Mouse (Mus musculus): ENCODE measurements around the gene Macc1. TPM values are rescaled to one million over a fixed set of nuclear protein-coding genes. Genes with fewer than 3 reads are reported as not detected.

Gene Macc1
- polyA plus RNA-seq, 1 experiment from 2014 or later, result 0.02 TPM

DNA sequence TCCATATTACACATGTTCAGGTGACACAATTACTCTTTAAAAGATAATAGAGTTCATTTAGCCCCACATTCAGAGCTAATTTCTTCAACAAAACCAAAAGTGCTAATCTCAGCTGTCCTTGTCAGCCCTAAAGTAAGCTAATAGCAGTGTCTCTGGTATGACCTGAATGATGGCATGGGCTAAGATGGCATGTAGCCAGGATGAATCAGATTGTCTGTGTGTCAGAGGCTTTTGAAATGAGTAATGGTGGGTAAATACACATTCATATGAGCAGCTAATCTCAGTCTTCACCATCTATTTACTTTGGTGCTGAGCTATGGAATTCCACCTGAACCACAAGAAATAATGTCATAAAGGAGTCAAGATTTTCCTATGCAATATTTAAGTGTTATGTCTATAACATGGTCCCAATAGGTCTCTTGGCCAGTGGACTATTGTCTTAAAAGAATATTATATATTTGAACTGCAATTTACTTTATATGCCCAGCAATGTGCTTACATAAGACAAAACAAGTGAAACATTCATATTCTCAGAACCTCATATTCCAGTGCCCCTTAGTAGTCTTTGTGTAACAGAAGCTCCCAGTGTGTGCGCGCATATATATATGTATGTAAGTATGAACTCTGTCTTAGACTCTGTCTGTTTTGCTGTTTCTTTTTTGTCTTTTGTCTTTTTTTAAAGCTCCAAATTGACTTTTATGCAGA is 112.3 kb downstream of the Macc1 start:
- H3K4me2 ChIP-seq, result no peak overlapping the region
- no peak overlapping the region for H3K9ac ChIP-seq
- H3K9me3 ChIP-seq (replicated peaks), result no peaks in the 10 kb centered on the region
- H3K27me3 ChIP-seq, result no peaks in the 10 kb centered on the region
- ATAC-seq (ENCODE audit: insufficient read depth), result no peak
- H3K4me3 ChIP-seq (replicated peaks), result no peak overlapping the region
- H3K36me3 ChIP-seq (replicated peaks), result no peaks in the 10 kb centered on the region
- 82% methylated on average over 2 of the region's 2 CpGs for WGBS (ENCODE audit: insufficient replicate concordance)
- H3K27ac ChIP-seq (replicated peaks), result no peak overlapping the region
- peaks cover 3% of the 10 kb centered on the region; the same call in 1 of the 2 replicates for H3K4me1 ChIP-seq (replicated peaks)

- 45% methylated on average over 1 of the region's 1 CpGs for WGBS (ENCODE audit: insufficient replicate concordance)
- no peak for ATAC-seq (ENCODE audit: insufficient read depth)
- Histone ChIP-seq H3K27ac (replicated peaks) (no peak overlapping the region), H3K4me1 (replicated peaks) (peaks cover 3% of the 10 kb centered on the region; the same call in 1 of the 2 replicates), H3K4me2 (no peak overlapping the region), H3K36me3 (replicated peaks) (no peaks in the 10 kb centered on the region), H3K4me3 (replicated peaks) (no peak overlapping the region), H3K9me3 (replicated peaks) (no peaks in the 10 kb centered on the region), H3K9ac (no peak overlapping the region), H3K27me3 (no peaks in the 10 kb centered on the region)
Observed at GRCm38 (mm10) chr12:119426887-119427204, 112.8 kb downstream of the Macc1 start.

DNA sequence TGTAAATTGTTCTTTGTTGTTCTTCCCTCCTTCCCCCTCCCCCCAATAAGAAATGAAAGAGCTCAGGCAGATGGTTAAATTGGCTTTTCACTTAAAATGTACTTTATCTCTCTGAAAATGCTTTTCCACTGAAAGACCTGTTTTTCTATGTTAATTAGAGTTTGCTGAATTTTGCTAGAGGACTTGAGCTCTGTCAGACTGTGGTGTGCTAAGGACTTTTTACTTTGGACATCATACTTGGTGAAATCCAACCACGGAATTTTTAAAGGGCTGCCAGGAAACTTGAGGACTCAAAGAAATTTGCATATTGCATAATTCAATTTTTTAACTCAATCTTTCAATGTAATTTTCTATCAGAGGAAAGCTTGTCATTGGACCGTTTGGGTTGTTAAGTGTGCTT is 126.7 kb downstream of the Macc1 start:
- no peak overlapping the region for H3K4me3 ChIP-seq (replicated peaks)
- H3K27ac ChIP-seq (replicated peaks), result no peak overlapping the region
- H3K36me3 ChIP-seq (replicated peaks), result no peaks in the 10 kb centered on the region
- ATAC-seq (ENCODE audit: insufficient read depth), result no peak
- H3K27me3 ChIP-seq, result no peaks in the 10 kb centered on the region
- H3K9me3 ChIP-seq (replicated peaks), result no peaks in the 10 kb centered on the region
- no peak overlapping the region for H3K4me2 ChIP-seq
- WGBS (ENCODE audit: insufficient replicate concordance), result 48% methylated on average over 2 of the region's 2 CpGs
- H3K9ac ChIP-seq, result no peak overlapping the region
- no peaks in the 10 kb centered on the region for H3K4me1 ChIP-seq (replicated peaks)

- H3K4me2 ChIP-seq, result no peak overlapping the region
- H3K4me3 ChIP-seq (replicated peaks), result no peak overlapping the region
- WGBS (ENCODE audit: insufficient replicate concordance), result 63% methylated on average over 2 of the region's 2 CpGs
- H3K27me3 ChIP-seq, result no peaks in the 10 kb centered on the region
- no peaks in the 10 kb centered on the region for H3K4me1 ChIP-seq (replicated peaks)
- no peak overlapping the region for H3K9ac ChIP-seq
- no peak for ATAC-seq (ENCODE audit: insufficient read depth)
- H3K27ac ChIP-seq (replicated peaks), result no peak overlapping the region
- no peaks in the 10 kb centered on the region for H3K9me3 ChIP-seq (replicated peaks)
- H3K36me3 ChIP-seq (replicated peaks), result no peaks in the 10 kb centered on the region
Observed at GRCm38 (mm10) chr12:119450116-119450515, 136.0 kb downstream of the Macc1 start.

DNA sequence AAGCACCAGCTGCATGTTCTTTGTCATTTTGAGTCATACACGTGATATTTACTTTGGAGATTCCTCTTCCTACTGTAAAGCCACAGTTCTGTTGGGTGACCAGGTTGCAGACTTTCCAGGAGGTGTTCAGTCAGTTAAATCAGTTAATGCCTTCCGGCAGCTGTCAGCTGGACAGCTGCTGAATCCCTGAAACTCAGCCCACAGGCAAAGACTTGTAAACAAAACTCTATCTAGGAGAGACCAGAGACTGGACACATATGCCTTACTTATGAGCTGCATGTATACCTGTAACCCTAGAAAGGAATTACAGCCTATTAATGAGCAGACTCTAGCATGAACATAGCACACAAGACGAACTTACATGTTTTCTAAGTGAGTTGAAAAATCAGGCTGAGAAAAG is 137.2 kb downstream of the Macc1 start:
- Histone ChIP-seq H3K9me3 (replicated peaks) (no peaks in the 10 kb centered on the region), H3K9ac (no peak overlapping the region), H3K4me1 (replicated peaks) (no peaks in the 10 kb centered on the region), H3K27me3 (no peaks in the 10 kb centered on the region), H3K36me3 (replicated peaks) (no peaks in the 10 kb centered on the region), H3K4me2 (no peak overlapping the region), H3K27ac (replicated peaks) (no peak overlapping the region), H3K4me3 (replicated peaks) (no peak overlapping the region)
- 39% methylated on average over 3 of the region's 3 CpGs for WGBS (ENCODE audit: insufficient replicate concordance)
- ATAC-seq (ENCODE audit: insufficient read depth), result no peak

GRCm38 (mm10) chr12:119454076-119454475 is 140.0 kb downstream of the Macc1 start:
- Histone ChIP-seq H3K9me3 (replicated peaks) (no peaks in the 10 kb centered on the region), H3K27ac (replicated peaks) (no peak overlapping the region), H3K27me3 (no peaks in the 10 kb centered on the region), H3K4me2 (no peak overlapping the region), H3K9ac (no peak overlapping the region), H3K4me1 (replicated peaks) (no peaks in the 10 kb centered on the region), H3K36me3 (replicated peaks) (no peaks in the 10 kb centered on the region), H3K4me3 (replicated peaks) (no peak overlapping the region)
- no peak for ATAC-seq (ENCODE audit: insufficient read depth)
- 19% methylated on average over 1 of the region's 1 CpGs for WGBS (ENCODE audit: insufficient replicate concordance)

DNA sequence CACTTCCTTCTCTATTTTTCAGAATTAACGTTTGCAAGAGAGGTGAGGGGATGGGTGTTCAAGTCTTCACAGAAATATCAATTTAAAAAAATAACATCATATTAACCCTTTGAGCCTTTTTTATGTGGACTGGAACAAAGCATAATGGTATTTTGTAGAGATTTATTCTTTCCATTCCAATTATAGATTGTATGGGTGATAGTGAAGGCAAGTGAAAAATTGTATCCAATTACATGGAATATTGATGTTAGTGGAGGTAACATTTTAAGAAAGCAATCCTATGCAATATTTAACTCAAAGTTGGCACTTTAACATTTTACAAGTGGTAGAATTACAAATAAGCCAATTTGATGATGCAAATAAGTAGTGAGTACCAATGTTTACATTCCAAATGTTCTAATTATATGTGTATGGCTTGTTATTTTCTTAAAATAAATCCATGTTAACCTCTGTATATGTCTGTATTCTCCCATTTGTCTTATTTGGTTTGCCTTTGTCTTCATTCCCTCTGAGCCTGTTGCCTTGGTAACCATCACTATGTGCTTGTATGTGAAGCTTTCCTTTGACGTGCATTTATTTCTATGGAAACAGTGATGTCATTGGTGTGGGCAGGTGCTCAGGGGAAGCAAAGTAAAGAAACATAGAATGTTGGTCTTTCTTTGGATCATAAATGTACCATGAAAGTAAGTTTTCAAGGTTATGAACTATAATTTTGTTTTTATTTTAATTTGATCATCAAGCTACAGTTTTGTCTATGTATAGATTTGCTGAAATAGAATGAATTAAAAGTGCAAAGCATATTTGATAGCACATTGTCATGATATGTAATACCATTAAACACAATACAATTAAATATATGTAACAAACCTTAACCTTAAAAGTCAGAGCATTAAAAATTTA is 150.2 kb downstream of the Macc1 start:
- Histone ChIP-seq H3K9ac (no peak overlapping the region), H3K36me3 (replicated peaks) (no peaks in the 10 kb centered on the region), H3K9me3 (replicated peaks) (no peaks in the 10 kb centered on the region), H3K4me1 (replicated peaks) (no peaks in the 10 kb centered on the region), H3K27ac (replicated peaks) (no peak overlapping the region), H3K27me3 (no peaks in the 10 kb centered on the region), H3K4me2 (no peak overlapping the region), H3K4me3 (replicated peaks) (no peak overlapping the region)
- 31% methylated on average over 2 of the region's 2 CpGs for WGBS (ENCODE audit: insufficient replicate concordance)
- no peak for ATAC-seq (ENCODE audit: insufficient read depth)

DNA sequence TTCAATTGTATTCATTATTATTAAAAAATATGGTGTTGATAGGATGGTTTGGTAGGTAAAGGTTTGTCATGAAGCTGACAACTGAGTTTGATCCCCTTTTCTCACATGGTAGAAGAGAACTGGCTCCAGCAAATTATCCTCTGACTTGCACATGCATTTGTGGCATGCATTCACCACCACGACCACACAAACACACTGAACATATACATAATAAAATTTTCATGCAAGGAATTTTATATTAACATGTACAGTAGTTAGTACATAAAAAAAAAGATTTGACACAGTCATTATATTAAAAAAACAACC is 150.8 kb downstream of the Macc1 start:
- Histone ChIP-seq H3K9ac (no peak overlapping the region), H3K27ac (replicated peaks) (no peak overlapping the region), H3K4me1 (replicated peaks) (no peaks in the 10 kb centered on the region), H3K4me3 (replicated peaks) (no peak overlapping the region), H3K4me2 (no peak overlapping the region), H3K27me3 (no peaks in the 10 kb centered on the region), H3K9me3 (replicated peaks) (no peaks in the 10 kb centered on the region), H3K36me3 (replicated peaks) (no peaks in the 10 kb centered on the region)
- 32% methylated on average over 1 of the region's 1 CpGs for WGBS (ENCODE audit: insufficient replicate concordance)
- no peak for ATAC-seq (ENCODE audit: insufficient read depth)

- no peak overlapping the region for H3K4me3 ChIP-seq (replicated peaks)
- WGBS (ENCODE audit: insufficient replicate concordance), result 30% methylated on average over 1 of the region's 1 CpGs
- H3K4me1 ChIP-seq (replicated peaks), result no peaks in the 10 kb centered on the region
- no peak overlapping the region for H3K9ac ChIP-seq
- H3K36me3 ChIP-seq (replicated peaks), result no peaks in the 10 kb centered on the region
- H3K4me2 ChIP-seq, result no peak overlapping the region
- no peak for ATAC-seq (ENCODE audit: insufficient read depth)
- H3K27me3 ChIP-seq, result no peaks in the 10 kb centered on the region
- no peak overlapping the region for H3K27ac ChIP-seq (replicated peaks)
- H3K9me3 ChIP-seq (replicated peaks), result no peaks in the 10 kb centered on the region
Observed at GRCm38 (mm10) chr12:119467656-119468055, 153.6 kb downstream of the Macc1 start.

DNA sequence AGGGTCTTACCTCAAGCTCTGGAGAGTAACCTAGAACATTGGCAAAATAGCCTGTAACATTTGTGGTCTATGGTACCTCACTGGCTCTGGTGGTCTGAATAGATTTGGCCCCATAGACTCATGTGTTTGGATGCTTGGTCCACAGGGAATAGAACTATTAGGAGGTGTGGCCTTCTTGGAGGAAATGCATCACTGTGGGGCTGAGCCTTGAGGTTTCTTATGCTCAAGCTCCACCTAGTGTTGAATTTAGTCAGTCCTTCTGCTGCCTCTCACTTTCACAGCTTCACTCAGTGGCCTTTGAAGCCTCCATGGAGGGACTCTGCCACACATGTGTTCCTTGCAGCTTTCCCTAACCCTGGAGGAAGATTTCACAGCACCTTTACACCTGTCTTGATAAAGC is 156.2 kb downstream of the Macc1 start:
- Histone ChIP-seq H3K36me3 (replicated peaks) (no peaks in the 10 kb centered on the region), H3K27me3 (no peaks in the 10 kb centered on the region), H3K4me2 (no peak overlapping the region), H3K4me3 (replicated peaks) (no peak overlapping the region), H3K9ac (no peak overlapping the region), H3K4me1 (replicated peaks) (no peaks in the 10 kb centered on the region), H3K9me3 (replicated peaks) (no peaks in the 10 kb centered on the region), H3K27ac (replicated peaks) (no peak overlapping the region)
- no peak for ATAC-seq (ENCODE audit: insufficient read depth)

DNA sequence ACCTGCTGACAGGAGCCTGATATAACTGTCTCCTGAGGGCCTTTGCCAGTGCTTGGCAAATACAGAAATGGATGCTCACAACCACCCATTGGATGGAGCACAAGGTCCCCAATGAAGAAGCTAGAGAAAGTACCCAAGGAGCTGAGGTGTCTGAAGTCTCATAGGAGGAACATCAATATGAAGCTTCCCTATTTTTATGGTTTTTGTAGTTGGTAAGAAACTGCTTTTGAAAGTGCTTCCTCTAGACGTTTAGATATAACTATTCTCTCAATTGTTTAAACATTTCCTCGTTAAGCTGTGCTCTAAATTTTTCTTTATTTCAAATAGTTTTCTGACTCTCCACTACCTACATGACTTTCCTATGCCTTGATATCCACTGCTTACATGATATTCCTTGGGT is 169.2 kb downstream of the Macc1 start:
- ATAC-seq (ENCODE audit: insufficient read depth), result no peak
- WGBS (ENCODE audit: insufficient replicate concordance), result 37% methylated on average over 2 of the region's 2 CpGs
- no peak overlapping the region for H3K9ac ChIP-seq

More for the DNA sequence above, 169.2 kb downstream of the Macc1 start:
- Histone ChIP-seq H3K27ac (replicated peaks) (no peak overlapping the region), H3K4me1 (replicated peaks) (no peaks in the 10 kb centered on the region), H3K36me3 (replicated peaks) (no peaks in the 10 kb centered on the region), H3K4me2 (no peak overlapping the region), H3K9me3 (replicated peaks) (no peaks in the 10 kb centered on the region), H3K4me3 (replicated peaks) (no peak overlapping the region), H3K27me3 (no peaks in the 10 kb centered on the region)
